Mouse (Mus musculus): ENCODE measurements around the gene Osbpl6.
"Not testable (repeated sequence)": the region's sequence is repeated elsewhere in the genome, so short reads cannot be mapped to it uniquely, and the experiment has no call there.

Osbpl6 gene

DNA sequence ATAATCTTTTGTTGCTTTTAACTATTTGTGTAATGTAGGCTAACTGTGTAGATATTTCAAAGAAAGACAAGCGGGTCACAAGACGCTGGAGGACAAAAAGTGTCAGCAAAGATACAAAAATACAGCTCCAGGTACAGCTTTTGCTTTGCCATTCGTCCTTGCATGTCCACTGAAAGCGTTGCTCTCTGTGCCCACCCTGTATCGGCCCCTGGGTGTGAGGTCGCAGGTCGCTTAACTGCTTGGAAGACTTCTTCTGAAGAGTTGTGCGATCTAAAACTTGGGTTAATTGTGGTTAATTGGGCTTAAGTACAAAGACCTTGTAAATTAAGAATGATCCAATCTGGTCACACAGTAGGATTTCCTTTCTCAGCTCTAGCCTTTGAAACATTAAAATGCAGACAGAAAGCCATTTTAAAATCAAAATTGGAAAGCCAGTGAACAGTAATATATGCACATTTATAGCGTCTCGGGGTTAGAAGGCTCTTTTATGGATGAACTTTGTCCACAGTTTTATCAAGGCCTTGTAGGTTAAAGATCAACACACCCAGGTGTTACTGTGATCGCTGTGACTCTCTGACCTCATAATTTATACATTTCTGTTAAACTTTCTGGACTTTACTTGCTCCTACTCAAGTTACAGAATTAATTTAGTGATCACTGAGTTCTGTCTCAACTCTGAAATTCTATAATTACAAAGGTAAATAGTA is 149.7 kb downstream of the Osbpl6 start:
- DNase-seq (ENCODE audit: low read depth in 2 of 2, low spot score in 2 of 2) = no peak

DNA sequence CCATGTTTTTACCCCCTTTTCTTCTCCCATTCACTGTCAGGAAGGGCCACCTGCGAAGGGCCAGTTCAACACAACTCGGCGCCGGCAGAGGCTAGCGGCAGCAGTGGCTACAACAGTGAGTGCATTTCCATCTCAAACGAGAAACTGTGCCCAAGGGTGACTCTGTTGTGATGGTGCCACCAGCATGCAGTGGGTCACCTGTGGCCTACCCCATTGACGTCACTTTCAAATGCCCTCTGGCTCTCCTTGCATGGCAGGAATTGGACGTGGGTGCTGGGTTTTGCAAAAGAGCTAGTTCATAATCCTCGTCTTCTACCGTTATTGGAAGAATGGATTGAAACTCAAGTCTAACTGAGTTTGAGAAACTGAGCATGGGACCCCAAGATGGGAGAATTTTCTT is 153.8 kb downstream of the Osbpl6 start:
- DNase-seq (ENCODE audit: low read depth in 2 of 2, low spot score in 2 of 2) = no peak

DNA sequence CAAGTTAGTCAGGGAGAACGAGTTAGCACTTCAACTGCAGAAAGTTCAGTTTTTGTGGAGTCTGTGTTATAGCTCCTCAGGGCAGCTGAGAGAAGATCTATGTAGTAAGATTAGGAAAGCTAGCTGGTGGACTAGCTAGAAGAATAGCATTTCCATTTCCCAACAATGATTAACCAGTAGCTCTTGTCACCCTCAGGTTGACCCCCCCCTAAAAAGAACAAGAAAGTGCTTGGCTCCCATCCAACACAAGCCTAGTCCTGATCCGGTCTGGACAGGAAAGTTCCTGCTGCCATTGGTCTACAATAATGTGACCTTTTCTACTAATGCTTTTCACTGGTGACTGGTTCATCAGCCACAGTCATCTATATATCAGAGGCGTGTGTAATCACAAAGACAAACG is 157.6 kb downstream of the Osbpl6 start:
- DNase-seq (ENCODE audit: low read depth in 2 of 2, low spot score in 2 of 2) = no peak

DNA sequence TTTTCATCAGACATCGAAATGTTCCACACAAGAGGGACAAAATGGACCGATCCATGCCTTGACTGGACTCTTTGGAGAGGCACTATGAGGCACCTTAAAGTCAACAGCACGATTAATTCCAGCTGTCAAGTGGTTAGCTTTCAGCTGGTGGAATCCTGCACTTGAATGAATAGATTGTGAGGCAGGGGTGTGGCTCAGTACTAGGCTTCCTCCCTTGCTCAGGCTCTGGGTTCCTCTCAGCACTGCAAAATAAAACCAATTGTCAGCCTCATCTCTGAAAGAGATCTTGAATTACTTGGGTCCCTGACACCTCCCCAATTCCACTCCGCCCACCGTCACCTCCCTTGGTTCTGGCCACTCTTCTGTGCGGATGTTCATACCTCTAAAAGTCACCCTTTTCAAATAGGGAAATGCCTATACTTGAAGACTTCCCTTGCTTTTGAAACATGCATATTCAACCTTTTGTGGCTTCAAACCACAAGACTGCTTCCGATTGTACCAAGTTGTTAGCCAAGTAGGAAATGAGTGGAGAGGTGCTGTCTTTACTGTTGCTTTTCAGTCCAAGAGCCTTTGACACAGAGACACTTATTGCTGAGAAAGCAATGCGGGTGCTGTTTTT is 160.7 kb downstream of the Osbpl6 start:
- peak in 1 of 2 experiments; percentile 1 for DNase-seq (ENCODE audit: low read depth in 2 of 2, low spot score in 2 of 2)

DNA sequence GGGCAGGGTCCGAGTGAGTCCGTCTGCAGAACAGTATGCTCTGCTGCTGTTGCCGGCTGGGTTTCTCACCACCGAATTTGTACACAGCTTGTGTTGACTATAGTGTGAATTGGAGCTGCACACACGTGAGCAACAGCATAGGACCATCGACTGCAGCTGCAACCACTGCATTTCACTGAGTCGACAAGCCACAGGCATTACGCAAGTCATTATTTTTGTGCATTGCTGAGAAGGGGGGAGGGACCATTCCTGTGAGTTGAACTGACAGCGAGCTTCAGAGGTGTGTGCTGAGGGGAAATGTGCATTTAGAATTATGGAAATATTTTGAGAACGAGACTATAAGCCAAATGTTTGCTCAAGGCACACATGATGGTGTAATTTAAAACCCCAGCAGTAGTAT is 165.2 kb downstream of the Osbpl6 start:
- no peak for DNase-seq (ENCODE audit: low read depth in 2 of 2, low spot score in 2 of 2)

DNA sequence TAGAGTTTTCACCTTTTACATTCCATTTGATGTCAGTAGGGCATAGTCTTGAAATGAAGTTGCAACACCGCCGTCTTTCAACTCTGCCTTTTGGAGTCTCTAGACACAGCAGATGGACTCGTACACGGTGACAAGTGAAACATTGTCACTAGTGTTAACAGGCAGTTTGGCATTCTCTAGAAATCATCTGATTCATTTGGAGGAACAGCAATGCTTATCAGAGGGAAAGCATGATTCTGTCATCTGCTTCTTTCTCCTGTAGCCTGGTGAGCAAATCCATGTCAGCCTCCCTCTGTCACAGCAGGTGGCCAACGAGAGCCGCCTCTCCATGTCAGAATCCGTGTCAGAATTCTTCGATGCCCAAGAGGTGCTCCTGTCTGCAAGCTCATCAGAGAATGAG is 172.6 kb downstream of the Osbpl6 start:
- DNase-seq (ENCODE audit: low read depth in 2 of 2, low spot score in 2 of 2) = no peak

DNA sequence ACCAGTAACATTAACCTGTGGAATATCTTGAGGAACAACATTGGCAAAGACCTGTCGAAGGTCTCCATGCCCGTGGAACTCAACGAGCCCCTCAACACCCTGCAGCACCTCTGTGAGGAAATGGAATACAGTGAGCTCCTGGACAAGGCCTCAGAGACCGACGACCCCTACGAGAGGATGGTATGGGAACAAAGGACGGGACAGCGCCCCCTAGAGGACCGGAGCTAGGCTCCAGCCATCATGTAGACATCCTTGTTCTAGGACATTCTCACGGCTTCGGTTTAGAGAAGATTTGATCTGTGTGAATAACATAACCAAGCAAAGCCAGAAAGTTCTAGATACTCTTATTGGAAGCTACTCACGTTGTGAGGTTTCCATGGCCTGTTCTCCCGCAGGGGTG is 178.8 kb downstream of the Osbpl6 start:
- DNase-seq (ENCODE audit: low read depth in 2 of 2, low spot score in 2 of 2) = no peak

DNA sequence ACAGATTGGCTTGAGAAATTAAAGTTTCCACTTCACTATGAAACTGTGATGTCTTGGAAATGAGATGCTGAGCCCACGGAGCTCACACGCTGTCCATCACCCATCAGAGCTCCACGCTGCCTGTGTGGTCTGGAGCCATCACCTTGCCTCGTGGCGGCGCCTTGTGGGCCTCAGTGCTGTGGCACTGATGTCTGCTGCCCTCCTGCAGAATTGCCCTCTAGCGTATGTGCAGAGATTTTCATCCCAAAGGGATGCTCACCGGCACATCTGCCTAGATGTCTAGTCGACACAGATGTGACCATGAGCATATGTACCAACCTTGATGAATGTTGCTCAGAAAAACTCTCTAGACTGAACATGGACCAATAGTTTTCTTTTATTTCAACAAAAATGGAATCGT is 180.6 kb downstream of the Osbpl6 start:
- no peak for DNase-seq (ENCODE audit: low read depth in 2 of 2, low spot score in 2 of 2)

DNA sequence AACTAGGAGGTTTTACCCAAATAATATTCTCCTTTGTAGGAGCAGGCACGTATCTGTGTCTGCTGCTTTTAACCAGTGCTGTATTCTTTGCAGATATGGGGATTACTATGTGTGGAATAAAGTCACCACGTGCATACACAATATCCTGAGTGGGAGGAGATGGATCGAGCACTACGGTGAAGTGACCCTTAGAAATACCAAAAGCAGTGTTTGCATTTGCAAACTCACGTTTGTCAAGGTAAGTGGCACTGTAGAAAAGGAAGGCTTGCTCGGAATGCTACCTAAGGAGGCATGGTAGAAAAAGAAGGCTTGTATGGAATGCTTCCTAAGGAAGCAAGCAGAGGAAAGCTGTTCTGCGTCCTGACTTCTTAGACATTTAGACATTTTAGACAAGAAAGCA is 183.9 kb downstream of the Osbpl6 start:
- DNase-seq (ENCODE audit: low read depth in 2 of 2, low spot score in 2 of 2) = no peak

DNA sequence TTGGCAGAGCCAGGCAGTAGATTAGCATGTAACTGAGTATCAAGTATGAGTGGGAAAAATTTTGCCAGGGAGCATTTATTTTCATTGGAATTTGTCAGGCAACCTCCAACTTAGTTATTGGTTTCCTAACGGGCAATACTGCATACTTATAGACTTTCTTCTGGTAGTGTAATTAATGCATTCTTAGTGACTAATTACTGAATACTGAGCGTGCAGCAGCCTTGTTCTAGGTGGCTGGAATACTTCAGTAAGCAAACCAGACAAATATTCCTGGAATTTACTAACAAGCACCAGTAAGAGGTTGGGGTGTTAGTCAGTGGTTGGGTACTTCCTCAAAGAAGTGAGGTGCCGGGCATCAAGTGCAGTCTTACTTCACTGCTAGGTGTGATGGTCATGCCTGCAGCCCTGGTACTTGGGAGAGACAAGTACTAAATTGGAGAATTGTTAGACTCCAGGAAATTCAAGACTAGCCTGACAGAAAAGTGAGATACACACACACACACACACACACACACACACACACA is 186.2 kb downstream of the Osbpl6 start:
- DNase-seq (ENCODE audit: low read depth in 2 of 2, low spot score in 2 of 2) = no peak

DNA sequence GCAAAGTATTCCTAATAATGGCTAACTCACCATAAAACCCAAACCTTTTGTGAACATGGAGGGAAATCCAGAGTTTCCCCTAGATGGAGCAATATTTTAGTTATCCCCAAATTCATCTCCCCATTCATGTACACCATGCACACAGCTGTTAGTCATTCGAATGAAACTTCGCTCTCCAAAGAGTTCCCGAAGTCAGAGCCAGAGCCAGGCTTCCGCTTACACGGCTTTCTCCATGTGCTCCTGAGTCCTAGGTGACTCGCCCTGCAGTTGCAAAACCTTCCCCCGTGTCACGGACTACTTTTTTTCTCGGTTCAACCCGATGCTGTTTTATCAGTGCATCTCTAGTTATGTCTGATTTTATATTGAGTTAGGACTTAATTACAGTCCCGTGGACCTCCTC is 191.2 kb downstream of the Osbpl6 start:
- DNase-seq (ENCODE audit: low read depth in 2 of 2, low spot score in 2 of 2) = no peak

DNA sequence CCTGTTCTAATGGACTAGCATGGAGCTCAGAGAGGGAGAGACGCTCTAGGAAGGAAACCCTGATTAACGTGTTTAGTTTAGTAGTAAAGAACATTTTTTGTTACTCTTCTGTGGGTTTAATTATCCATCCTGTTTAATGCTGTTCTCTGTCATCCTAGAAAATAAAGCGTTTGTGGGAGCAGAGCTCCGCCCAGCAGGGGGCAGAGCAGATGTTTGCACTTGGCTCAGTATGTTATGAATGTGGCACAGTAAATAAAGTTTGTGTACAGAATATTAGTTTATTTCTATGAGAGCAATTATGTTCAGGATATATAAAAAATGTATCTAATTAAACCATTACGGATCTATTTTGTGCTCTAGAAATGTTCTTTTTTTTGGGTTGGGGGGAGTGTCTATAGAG is 192.9 kb downstream of the Osbpl6 start:
- DNase-seq (ENCODE audit: low read depth in 2 of 2, low spot score in 2 of 2) = no peak

DNA sequence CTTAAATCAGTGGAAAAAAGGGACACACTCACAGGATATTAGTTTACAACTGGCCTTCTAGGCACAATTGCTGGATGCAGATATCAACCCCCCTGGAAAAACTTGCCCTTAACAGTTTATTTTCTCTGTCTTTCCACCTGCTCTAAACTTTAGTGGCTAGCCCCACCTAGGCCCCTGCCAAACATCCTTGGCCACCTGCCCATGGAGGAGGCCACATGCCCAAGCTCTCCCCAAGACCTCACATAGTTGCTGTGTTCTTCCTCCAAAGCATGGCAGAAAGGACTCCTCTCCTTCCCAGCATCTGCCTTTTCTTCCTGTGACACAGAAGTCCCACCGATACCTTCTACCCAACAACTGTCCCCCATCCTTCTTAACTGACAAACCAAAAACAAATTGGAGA is 195.9 kb downstream of the Osbpl6 start:
- DNase-seq (ENCODE audit: low read depth in 2 of 2, low spot score in 2 of 2) = no peak

DNA sequence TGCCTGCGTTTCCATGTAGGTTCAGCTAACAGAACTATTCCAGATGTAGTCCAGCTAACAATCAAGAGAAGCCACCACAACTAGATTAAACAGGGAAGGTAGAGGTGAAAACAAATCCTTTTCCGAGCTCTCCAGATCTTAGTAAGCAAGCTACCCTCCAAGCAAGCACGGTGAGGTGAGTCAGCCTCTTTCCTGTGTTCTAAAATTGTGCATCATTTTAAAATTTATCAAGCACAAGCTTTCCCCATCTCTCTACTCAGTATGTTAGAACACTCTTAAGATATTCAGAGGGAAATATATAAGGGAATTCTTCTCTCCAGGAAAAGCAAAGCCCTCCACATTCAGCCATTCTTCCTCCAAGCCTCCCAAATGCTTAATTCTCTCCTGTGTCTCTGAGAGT is 200.4 kb downstream of the Osbpl6 start:
- no peak for DNase-seq (ENCODE audit: low read depth in 2 of 2, low spot score in 2 of 2)

DNA sequence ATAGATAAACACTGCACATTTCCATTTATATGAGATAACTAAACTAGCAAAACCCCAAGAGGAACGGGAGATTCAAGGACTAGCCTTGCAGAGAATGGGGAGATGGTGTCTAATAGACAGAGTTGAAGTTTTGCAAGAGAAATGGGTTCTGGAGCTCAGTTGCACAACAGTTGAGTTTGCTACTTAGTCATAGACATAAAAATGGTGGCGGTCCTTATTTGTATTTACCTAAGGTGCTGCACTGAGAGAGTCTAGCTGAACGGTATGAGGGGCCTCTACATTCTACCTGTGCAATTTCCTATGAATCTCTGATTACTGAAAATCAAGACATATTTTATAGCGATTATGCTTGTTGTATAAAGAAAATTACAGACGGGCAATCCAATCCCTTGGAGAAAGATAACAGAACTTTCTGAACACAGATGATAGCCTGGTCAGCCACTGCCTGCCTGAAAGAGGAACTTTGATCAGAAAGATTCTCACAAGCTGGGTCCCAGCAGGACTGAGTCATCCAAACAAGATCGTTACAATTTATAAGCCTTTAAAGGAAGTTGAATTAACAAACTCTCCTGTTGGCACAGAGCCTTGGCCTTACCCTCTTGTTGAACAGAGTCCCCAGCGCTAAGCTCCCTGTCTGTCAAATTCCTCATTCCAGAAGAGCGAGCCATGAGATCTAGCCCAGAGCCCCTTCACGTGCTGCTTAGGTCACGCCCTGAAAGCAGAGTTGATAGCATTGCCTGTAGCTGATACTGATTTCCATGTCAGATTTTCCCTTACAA is 204.2 kb downstream of the Osbpl6 start:
- no peak for DNase-seq (ENCODE audit: low read depth in 2 of 2, low spot score in 2 of 2)

DNA sequence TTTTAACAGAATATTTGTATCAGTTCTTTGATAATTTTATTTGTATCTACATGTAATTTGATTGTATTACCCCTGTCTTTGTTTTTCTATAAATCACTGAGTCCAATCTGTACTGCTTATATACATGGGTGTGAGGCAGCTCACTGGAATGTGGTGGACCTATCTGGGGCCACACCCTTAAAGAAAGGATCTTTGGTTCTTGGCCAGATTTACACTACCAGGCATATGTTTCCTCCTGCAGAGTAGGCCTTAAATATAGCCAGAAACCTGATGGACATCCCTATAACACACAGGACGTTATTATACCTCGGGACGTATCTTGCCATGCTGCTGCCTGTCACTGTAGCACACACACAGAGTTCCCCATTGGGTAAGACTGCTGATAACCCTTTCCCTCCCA is 205.7 kb downstream of the Osbpl6 start:
- no peak for DNase-seq (ENCODE audit: low read depth in 2 of 2, low spot score in 2 of 2)

DNA sequence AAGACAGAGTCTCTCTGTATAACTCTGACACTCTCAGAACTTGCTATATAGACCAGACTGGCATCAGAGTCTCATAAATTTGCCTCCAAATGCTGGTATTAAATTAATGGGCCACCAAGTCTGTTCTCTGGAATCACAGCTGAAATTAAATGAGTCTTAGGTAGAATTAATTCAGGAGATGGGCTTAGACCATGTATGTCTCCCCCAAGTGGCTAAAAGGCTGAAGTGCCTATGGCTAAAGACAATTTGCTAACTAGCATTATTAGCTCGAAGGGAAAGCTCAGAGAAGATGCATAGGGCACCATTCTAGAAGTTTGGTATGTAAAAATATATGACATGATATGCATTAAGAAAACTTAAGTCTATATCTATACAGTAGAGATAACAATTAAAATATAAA is 211.8 kb downstream of the Osbpl6 start:
- peak in 1 of 2 experiments; percentile 14 for DNase-seq (ENCODE audit: low read depth in 2 of 2, low spot score in 2 of 2)

DNA sequence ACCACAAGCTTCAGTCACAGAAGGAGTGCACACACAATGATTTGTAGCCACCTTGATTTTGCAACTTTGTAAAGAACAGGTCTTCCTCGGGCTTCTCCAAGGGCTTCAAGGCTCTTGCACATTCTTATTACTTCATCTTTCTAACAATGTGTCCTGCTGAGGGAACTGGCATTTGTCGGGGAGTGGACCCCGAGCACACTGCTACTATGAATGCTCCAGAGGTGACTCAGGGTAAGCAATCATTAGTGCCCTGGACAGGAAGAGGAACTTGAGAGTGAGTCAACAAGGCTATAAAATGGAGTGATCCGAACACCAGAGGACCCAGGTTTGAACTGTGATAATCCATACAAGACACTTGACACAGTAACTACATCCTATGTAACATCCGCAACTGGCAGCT is 213.9 kb downstream of the Osbpl6 start:
- no peak for DNase-seq (ENCODE audit: low read depth in 2 of 2, low spot score in 2 of 2)

DNA sequence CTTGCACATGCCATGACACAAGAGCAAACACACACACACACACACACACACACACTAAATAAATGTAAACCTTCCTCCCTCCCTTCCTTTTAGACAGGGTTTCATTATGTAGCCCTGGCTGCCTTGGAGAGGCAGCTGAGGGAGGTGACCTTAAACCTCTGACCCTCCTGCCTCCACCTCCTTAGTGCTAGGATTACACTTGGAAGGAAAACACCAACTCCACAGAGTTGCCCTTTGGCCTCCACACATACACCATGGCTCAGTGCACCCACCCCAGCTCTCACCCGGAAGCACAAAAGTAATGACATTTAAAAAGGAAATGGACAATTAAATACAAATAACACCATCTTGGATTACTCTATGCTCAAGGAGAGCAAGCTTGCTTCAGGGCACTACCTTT is 215.4 kb downstream of the Osbpl6 start:
- no peak for DNase-seq (ENCODE audit: low read depth in 2 of 2, low spot score in 2 of 2)

DNA sequence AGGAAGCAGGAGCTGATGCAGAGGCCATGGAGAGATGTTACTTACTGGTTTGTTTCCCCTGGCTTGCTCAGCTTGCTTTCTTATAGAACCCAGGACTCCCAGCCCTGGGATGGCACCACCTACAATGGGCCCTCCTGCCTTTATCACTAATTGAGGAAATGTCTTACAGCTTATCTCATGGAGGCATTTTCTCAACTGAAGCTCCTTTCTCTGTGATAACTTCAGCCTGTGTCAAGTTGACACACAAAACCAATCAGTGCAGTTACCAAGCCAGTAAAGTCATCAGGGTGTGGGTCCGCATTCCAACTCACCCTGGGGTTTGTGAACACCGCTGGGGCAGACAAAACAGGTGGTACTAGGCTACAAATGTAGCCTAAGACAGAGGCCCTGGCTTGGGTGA is 216.0 kb downstream of the Osbpl6 start:
- DNase-seq (ENCODE audit: low read depth in 2 of 2, low spot score in 2 of 2) = not testable (repeated sequence)

DNA sequence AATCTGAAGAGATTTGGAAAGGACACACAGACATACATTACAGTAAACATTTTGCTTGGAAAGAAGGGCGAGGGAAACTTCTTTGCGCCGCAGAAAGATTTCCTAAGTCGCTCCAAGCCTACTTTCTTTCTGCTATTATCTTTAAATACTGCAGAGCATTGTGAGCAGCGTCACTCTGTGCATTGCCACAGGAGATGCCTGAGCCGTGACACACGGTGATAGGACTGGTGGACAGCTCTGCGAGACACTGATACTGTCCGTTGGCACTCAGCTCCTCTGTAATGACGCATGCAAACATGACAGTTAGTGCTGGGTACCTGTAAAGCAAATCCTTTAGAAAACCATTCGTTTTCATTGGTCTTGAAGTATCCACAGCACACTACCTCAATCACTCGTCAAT is 224.0 kb downstream of the Osbpl6 start:
- no peak for DNase-seq (ENCODE audit: low read depth in 2 of 2, low spot score in 2 of 2)

DNA sequence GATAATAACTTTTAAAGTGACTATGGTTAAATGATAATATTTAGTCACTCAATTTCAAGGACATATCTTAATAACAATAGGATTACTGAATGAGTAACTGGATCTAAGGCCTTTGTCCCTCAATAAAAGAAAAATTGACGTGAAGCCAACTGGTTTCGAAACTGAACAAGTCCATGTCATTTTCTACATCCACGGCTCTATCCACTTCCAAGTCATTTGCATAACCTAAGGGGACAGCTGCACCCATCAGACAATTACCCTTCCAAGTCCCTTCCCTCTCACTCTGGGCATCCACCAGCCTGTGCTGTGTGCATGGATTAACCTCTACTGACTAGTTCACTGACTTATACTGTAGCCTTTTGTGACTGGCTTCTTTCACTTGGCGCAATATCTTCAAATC is 225.3 kb downstream of the Osbpl6 start:
- no peak for DNase-seq (ENCODE audit: low read depth in 2 of 2, low spot score in 2 of 2)
